Mouse (Mus musculus) brain, embryonic 14.5 days (tissue): ENCODE results near the gene Tmem25.

ENCODE experiments used
- CTCF ChIP-seq: fragments of 200-500 bp; IDR thresholded peaks from 2 replicates; pipeline ENCODE4 v1.5.1; 2012; ENCODE audit warnings: inconsistent platforms, mild to moderate bottlenecking, moderate library complexity, borderline replicate concordance; ENCODE audit not compliant: insufficient read depth, insufficient read length; ENCODE audit errors: extremely low read depth
- POLR2A ChIP-seq: fragments of 200-500 bp; IDR thresholded peaks from 2 replicates; pipeline ENCODE4 v1.6.1; 2012; ENCODE audit warnings: mild to moderate bottlenecking, inconsistent platforms, borderline replicate concordance; ENCODE audit not compliant: poor library complexity, insufficient read depth, insufficient read length, severe bottlenecking; ENCODE audit errors: extremely low read depth

- no peak for TF ChIP-seq CTCF
- TF ChIP-seq POLR2A, result no peak
Observed at GRCm38 (mm10) chr9:44828944-44829343, 29.8 kb upstream of the Tmem25 start.
